Comparison of ENCODE assay signal across 8 mouse cellular contexts in genomic region chr9:119984536-119985011, GRCm38 (mm10). TPM values are rescaled to one million over a fixed set of nuclear protein-coding genes. Genes with fewer than 3 reads are reported as not detected.
A peak's percentile ranks its signal among the peaks of the same experiment; 100 is the strongest.
DNase-seq lines count a peak whose midpoint lies in the region; ATAC-seq and TF ChIP-seq lines count a peak whose summit lies in the region.

TSS of gene Csrnp1 (minus strand) at chr9:119984658.

- peaks cover 27% of the 10 kb centered on the region for H3K4me1 ChIP-seq in kidney, postnatal 0 days (replicated peaks; ENCODE audit: insufficient read depth, low read length)
- peaks cover 28% of the 10 kb centered on the region for H3K4me1 ChIP-seq in midbrain, embryonic 14.5 days (ENCODE audit: control insufficient read depth, insufficient read depth, low read length)

- intact Hi-C loops in left cerebral cortex, postnatal 25 days (cut with DNase I), result no loop called here

- H3K4me3 ChIP-seq in kidney, postnatal 0 days (replicated peaks; ENCODE audit: low read depth, low read length), result peak within 1 kb of the TSS; percentile 84
- peak within 1 kb of the TSS; percentile 49 for H3K4me3 ChIP-seq in midbrain, embryonic 14.5 days (replicated peaks; ENCODE audit: low read depth, low read length)

- 12% methylated on average over 14 of the region's 14 CpGs for WGBS in kidney, postnatal 0 days
- 8% methylated on average over 14 of the region's 14 CpGs for WGBS in midbrain, embryonic 14.5 days

- no peak for TF ChIP-seq CTCF in kidney, postnatal 0 days (IDR thresholded peaks at IDR 0.05; ENCODE audit: low read depth)

- peak within 1 kb of the TSS; percentile 91 for H3K4me2 ChIP-seq in kidney, postnatal 0 days (ENCODE audit: low read length)
- H3K4me2 ChIP-seq in midbrain, embryonic 14.5 days (ENCODE audit: low read length), result peak within 1 kb of the TSS; percentile 84

- H3K9ac ChIP-seq in kidney, postnatal 0 days (ENCODE audit: low read depth, low read length), result peak within 1 kb of the TSS; percentile 84
- peak within 1 kb of the TSS; percentile 56 for H3K9ac ChIP-seq in midbrain, embryonic 14.5 days (replicated peaks; ENCODE audit: low read length)

- no peaks in the 10 kb centered on the region for H3K9me3 ChIP-seq in kidney, postnatal 0 days (replicated peaks; ENCODE audit: low read length)
- H3K9me3 ChIP-seq in midbrain, embryonic 14.5 days (ENCODE audit: control insufficient read depth, low read length), result no peaks in the 10 kb centered on the region

- H3K27me3 ChIP-seq in kidney, postnatal 0 days (ENCODE audit: insufficient read depth, low read length), result no peaks in the 10 kb centered on the region
- peaks cover 21% of the 10 kb centered on the region for H3K27me3 ChIP-seq in midbrain, embryonic 14.5 days (ENCODE audit: control insufficient read depth, insufficient read depth, low read length)

- 0 out of 2 replicates have a peak, but pooled peaks have one; percentile 1 for ATAC-seq in kidney, postnatal 0 days (replicated peaks; ENCODE audit: low FRiP score, low read depth)
- no peak for ATAC-seq in midbrain, embryonic 14.5 days (ENCODE audit: low FRiP score, low TSS enrichment)

- peak within 1 kb of the TSS; percentile 96 for H3K27ac ChIP-seq in kidney, postnatal 0 days
- no peak within 1 kb of the TSS for H3K27ac ChIP-seq in midbrain, embryonic 14.5 days (replicated peaks; ENCODE audit: low read depth, low read length)

- H3K36me3 ChIP-seq in kidney, postnatal 0 days (ENCODE audit: insufficient read depth, low read length), result no peaks in the 10 kb centered on the region
- H3K36me3 ChIP-seq in midbrain, embryonic 14.5 days (ENCODE audit: control insufficient read depth, insufficient read depth, low read length), result no peaks in the 10 kb centered on the region

- DNase-seq in left cerebral cortex, postnatal 25 days (ENCODE audit: low spot score in 2 of 2), result no peak
- DNase-seq in left cerebral cortex, adult 9 months (ENCODE audit: low spot score in 2 of 2), result no peak
- DNase-seq in adrenal gland, postnatal 10 days, result peak; percentile 54
- DNase-seq in gonadal fat pad, adult 2 months (ENCODE audit: low read depth), result no peak
- DNase-seq in kidney, postnatal 0 days (ENCODE audit: low spot score), result peak; percentile 61
- DNase-seq in midbrain, embryonic 14.5 days, result no peak
- DNase-seq in right cerebral cortex, postnatal 36 days (ENCODE audit: low spot score in 2 of 2), result no peak
- no peak for DNase-seq in gastrocnemius, postnatal 25 days

RNA-seq across cellular contexts. Expression of gene Csrnp1, which starts in this region (rescaled TPM):
- 10 to 100 TPM; 14.2 to 16.1 TPM for total RNA-seq in left cerebral cortex, postnatal 25 days (2021)
- total RNA-seq in adrenal gland, postnatal 10 days (2021), result 10 to 100 TPM; 11.9 to 24.0 TPM
- polyA plus RNA-seq in gonadal fat pad, adult 2 months (2012; rRNA removed), result 22.6 and 28.6 TPM in 2 replicates
- polyA plus RNA-seq in kidney, postnatal 0 days (2015; fragmentation: Nextera tagmentation; extraction: Ambion mirVana), result 4.8 and 7.8 TPM in 2 replicates
- 0.67 and 2.2 TPM in 2 replicates for polyA plus RNA-seq in midbrain, embryonic 14.5 days (2014; fragmentation: Nextera tagmentation; extraction: Ambion mirVana)
- 1 to 10 TPM; 2.4 to 3.6 TPM for total RNA-seq in gastrocnemius, postnatal 25 days (2021)

Comparison
In these comparisons a context has a peak if more than half of its experiments do, and no peak if none do; other contexts are left out.
1. DNase-seq: peak in adrenal gland, postnatal 10 days (single experiment) and kidney, postnatal 0 days (single experiment); none in left cerebral cortex, postnatal 25 days (0 of 2), left cerebral cortex, adult 9 months (0 of 2), gonadal fat pad, adult 2 months (single experiment), midbrain, embryonic 14.5 days (single experiment), right cerebral cortex, postnatal 36 days (0 of 2) and gastrocnemius, postnatal 25 days (single experiment).